Mouse (Mus musculus) embryonic facial prominence, embryonic 12.5 days (tissue): ENCODE measurements at regions not wholly inside any gene's neighbourhood (a gene's known extent, or its start where the extent isn't known, plus 50 kb on each side); places are given as distances from the start of the nearest gene placed in this dataset.

ENCODE experiments used
- ATAC-seq: fragments of 200-750 bp; cut with Nextera tagmentation; 2 replicates; pipeline ENCODE4 v1.8.0; 2017; ENCODE audit not compliant: insufficient number of reproducible peaks, insufficient read depth, low FRiP score, low TSS enrichment
- H3K27ac ChIP-seq: fragments of 300-500 bp; sonication (generic); 2 replicates; pipeline ENCODE4 v1.5.1; 2016; ENCODE audit warnings: mild to moderate bottlenecking
- H3K27me3 ChIP-seq: fragments of 300-500 bp; sonication (generic); 2 replicates; pipeline ENCODE4 v1.6.1; 2016; ENCODE audit warnings: mild to moderate bottlenecking, moderate library complexity
- H3K36me3 ChIP-seq: fragments of 300-500 bp; sonication (generic); 2 replicates; pipeline ENCODE4 v1.6.1; 2016; ENCODE audit warnings: mild to moderate bottlenecking
- H3K4me1 ChIP-seq: fragments of 300-500 bp; sonication (generic); 2 replicates; pipeline ENCODE4 v1.6.1; 2016
- H3K4me2 ChIP-seq: fragments of 300-500 bp; sonication (generic); replicated peaks from 2 replicates; pipeline ENCODE4 v1.6.1; 2016; ENCODE audit warnings: mild to moderate bottlenecking, moderate library complexity
- H3K4me3 ChIP-seq: fragments of 300-500 bp; sonication (generic); 2 replicates; pipeline ENCODE4 v1.5.1; 2016; ENCODE audit warnings: mild to moderate bottlenecking
- H3K9ac ChIP-seq: fragments of 300-500 bp; sonication (generic); 2 replicates; pipeline ENCODE4 v1.6.1; 2016; ENCODE audit warnings: mild to moderate bottlenecking, moderate library complexity
- H3K9me3 ChIP-seq: fragments of 300-500 bp; sonication (generic); 2 replicates; pipeline ENCODE4 v1.6.1; 2016; ENCODE audit warnings: mild to moderate bottlenecking, moderate library complexity
- WGBS: fragments of 180-500 bp; shearing (Covaris S2); methylation state at CpG from one replicate; pipeline ENCODE4 v1.1.7; 2016; 5-methylcytosine and 5-hydroxymethylcytosine counted together

DNA sequence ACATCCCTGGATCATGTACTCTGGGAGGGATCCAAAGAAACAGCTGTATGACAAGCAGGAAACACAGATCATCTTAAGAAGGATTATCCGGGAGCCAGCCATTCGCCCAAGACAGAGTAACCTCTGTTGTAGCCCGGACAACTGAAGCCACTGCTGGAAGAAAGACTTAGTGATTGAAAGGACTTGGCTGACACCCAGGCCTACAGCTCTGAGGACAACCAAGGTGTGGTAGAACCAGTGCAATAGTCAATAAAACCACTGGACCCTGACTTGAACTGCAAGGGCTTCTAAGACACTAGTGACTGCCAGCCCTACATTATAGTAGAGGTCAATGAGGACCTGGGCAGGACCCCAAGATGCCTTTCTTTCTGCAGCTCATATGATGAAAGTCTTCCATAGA, 78.3 kb upstream of the Klf12 start:
- Histone ChIP-seq H3K4me1 (peaks cover 12% of the 10 kb centered on the region; the same call in 1 of the 2 replicates), H3K9me3 (no peaks in the 10 kb centered on the region), H3K27ac (no peak overlapping the region), H3K4me2 (no peak overlapping the region), H3K27me3 (no peaks in the 10 kb centered on the region), H3K36me3 (no peaks in the 10 kb centered on the region), H3K4me3 (no peak overlapping the region), H3K9ac (no peak overlapping the region)
- no peak for ATAC-seq
- WGBS, result 56% methylated on average over 3 of the region's 3 CpGs

DNA sequence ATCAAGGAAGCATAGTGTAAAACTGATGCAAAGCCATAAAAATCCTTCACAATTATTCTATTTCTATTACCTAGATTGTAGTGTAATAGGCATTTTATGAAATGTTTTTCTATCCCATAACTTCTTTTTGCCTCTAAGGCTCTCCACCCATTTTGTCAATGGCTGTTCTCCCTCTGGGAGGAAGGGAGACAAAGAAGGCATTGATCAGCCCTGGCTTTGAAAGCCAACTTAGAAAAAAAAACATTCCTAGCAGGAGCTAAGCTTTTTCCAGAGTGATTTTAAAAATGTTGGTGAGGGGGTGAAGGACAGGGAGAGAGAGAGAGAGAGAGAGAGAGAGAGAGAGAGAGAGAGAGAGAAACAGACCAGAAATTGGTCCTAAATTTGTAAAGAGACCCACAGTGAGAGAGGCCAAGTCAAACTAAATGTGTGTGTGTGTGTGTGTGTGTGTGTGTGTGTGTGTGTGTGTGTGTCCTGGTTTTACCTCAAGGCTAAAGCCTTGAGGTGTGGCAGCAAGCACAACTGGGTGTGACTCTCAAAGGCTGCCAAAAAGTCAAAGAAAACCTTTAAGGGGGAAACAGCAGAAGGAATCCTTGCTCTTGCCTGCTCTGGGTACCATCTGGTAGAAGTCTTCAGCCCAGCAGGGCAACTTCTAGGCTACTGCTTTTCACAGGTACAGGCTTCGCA, 77.0 kb upstream of the Klf12 start:
- no peaks in the 10 kb centered on the region for H3K27me3 ChIP-seq
- H3K9ac ChIP-seq, result no peak overlapping the region
- no peaks in the 10 kb centered on the region for H3K9me3 ChIP-seq
- H3K27ac ChIP-seq, result peak overlapping the region; percentile 55; the same call in 1 of the 2 replicates
- H3K4me1 ChIP-seq, result peaks cover 12% of the 10 kb centered on the region; the same call in 1 of the 2 replicates
- WGBS, result 64% methylated on average over 1 of the region's 1 CpGs
- no peak overlapping the region for H3K4me2 ChIP-seq
- no peaks in the 10 kb centered on the region for H3K36me3 ChIP-seq
- ATAC-seq, result no peak
- no peak overlapping the region for H3K4me3 ChIP-seq

DNA sequence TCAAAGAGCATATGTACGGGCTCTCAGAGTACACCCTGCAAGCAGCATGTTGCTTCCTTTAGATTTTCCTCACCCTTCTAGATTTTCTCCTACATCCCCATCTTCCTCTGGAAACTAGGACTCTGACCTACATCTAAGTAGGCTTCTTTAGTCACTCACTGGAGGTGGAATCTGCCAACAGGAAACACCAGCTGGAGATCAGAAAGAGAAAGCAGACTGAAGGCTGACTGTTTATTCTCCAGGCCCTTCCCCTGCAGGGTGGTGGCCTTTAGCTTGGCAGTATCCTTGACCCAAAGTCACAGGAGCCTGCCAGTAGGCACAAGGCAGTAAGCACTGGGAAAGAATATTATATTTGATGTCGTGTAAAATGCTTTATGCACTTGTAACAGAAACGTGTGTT, 75.4 kb upstream of the Klf12 start:
- WGBS, result 64% methylated on average over 3 of the region's 3 CpGs
- no peak for ATAC-seq
- H3K27ac ChIP-seq, result no peak overlapping the region
- peaks cover 12% of the 10 kb centered on the region; the same call in 1 of the 2 replicates for H3K4me1 ChIP-seq
- no peaks in the 10 kb centered on the region for H3K9me3 ChIP-seq
- H3K4me3 ChIP-seq, result no peak overlapping the region
- H3K27me3 ChIP-seq, result no peaks in the 10 kb centered on the region
- H3K36me3 ChIP-seq, result no peaks in the 10 kb centered on the region
- no peak overlapping the region for H3K9ac ChIP-seq
- no peak overlapping the region for H3K4me2 ChIP-seq

DNA sequence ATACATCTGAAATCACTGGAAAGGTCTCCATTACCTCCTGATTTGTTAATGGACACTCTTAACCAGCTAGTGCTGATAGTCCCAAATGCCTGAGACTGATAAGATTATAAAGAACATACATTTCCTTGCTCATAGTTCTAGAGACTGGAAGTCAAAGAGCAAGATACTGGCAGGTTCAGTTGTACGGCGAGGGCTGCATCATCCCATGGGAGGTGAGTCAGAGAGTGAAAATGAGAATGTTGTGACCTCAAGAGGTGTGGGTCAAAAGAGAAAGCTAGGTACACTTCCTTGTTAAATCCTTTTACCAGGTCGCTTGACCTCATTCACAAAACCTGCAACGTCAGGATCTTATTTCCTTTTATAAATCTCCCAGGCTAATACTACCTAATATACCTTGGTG, 72.7 kb upstream of the Klf12 start:
- H3K4me2 ChIP-seq, result no peak overlapping the region
- WGBS, result 40% methylated on average over 4 of the region's 4 CpGs
- no peaks in the 10 kb centered on the region for H3K9me3 ChIP-seq
- peaks cover 20% of the 10 kb centered on the region for H3K4me1 ChIP-seq
- no peak overlapping the region for H3K27ac ChIP-seq
- no peaks in the 10 kb centered on the region for H3K27me3 ChIP-seq
- no peak for ATAC-seq
- no peak overlapping the region for H3K4me3 ChIP-seq
- no peaks in the 10 kb centered on the region for H3K36me3 ChIP-seq
- no peak overlapping the region for H3K9ac ChIP-seq

DNA sequence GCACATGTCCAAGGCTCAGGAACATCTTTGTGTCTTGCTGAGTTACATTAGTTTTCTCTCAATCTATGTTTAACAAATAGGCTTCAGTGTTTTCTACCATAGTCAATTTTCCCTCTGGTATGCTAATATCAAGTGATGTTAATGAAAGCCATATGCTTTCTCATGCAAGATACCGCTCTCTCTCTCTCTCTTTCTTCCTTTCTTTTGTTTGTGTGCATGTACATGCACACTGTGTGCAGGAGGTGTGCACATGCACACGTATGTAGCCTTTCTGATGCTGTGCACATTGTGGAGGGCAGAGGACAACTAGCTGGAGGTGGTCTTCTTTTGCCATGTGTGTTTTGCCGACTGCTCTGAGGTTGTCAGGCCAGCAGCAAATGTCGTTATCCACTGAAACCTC, 69.0 kb upstream of the Klf12 start:
- ATAC-seq, result no peak
- no peak overlapping the region for H3K9ac ChIP-seq
- WGBS, result 33% methylated on average over 4 of the region's 4 CpGs
- H3K36me3 ChIP-seq, result no peaks in the 10 kb centered on the region
- no peak overlapping the region for H3K4me3 ChIP-seq
- no peaks in the 10 kb centered on the region for H3K9me3 ChIP-seq
- peaks cover 11% of the 10 kb centered on the region for H3K4me1 ChIP-seq
- H3K27ac ChIP-seq, result 0 out of 2 replicates have a peak overlapping the region, but pooled peaks have one; percentile 8
- no peak overlapping the region for H3K4me2 ChIP-seq
- H3K27me3 ChIP-seq, result no peaks in the 10 kb centered on the region

DNA sequence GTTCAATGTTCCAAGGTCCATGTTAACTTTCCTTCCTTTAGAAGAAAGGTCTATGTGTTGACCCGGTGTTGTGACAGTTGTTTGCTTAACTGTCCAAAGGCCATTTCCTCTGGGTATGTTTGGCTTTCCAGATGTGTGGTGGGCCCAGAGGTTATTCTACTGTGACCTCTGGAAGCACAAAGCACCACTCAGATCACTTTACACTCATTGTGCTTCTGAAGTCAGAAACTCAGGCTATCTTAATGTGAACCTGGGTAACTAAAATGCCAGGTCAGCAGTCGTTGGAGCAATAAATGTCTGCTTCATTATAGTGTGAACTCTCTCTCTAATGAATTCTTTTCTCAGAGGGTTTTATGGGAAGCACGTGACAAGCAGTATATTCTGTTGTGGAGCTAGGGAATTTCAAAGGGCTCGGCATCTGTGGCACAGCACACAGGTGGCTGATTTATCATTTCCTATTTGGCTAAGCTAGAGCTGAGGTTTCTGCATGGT, 68.5 kb upstream of the Klf12 start:
- H3K36me3 ChIP-seq, result no peaks in the 10 kb centered on the region
- no peak overlapping the region for H3K4me2 ChIP-seq
- H3K9ac ChIP-seq, result no peak overlapping the region
- peaks cover 11% of the 10 kb centered on the region for H3K4me1 ChIP-seq
- H3K27ac ChIP-seq, result no peak overlapping the region
- no peak overlapping the region for H3K4me3 ChIP-seq
- ATAC-seq, result no peak
- no peaks in the 10 kb centered on the region for H3K9me3 ChIP-seq
- H3K27me3 ChIP-seq, result no peaks in the 10 kb centered on the region
- 9% methylated on average over 4 of the region's 4 CpGs for WGBS

DNA sequence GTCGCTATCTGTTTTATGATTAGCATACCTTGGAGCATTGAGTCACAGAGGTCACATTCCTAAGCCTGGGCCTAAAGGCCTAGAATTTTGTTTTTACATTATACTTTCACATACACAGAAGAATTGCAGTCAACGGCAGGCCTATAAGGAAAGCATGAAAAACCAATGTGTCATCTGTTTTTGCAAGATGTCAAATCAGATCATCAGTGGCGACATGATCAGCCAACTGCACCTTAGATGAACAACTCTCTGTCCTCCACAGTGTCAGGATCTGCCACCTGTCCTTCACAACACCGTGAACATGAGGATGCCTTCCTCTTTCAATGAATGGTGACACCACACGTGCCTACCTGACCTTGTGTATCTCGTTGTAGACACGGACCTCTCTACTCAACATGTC, 66.5 kb upstream of the Klf12 start:
- H3K4me1 ChIP-seq, result peaks cover 11% of the 10 kb centered on the region
- no peak overlapping the region for H3K4me3 ChIP-seq
- no peaks in the 10 kb centered on the region for H3K27me3 ChIP-seq
- no peak overlapping the region for H3K4me2 ChIP-seq
- H3K36me3 ChIP-seq, result no peaks in the 10 kb centered on the region
- WGBS, result 89% methylated on average over 7 of the region's 7 CpGs
- H3K27ac ChIP-seq, result no peak overlapping the region
- H3K9me3 ChIP-seq, result no peaks in the 10 kb centered on the region
- H3K9ac ChIP-seq, result no peak overlapping the region
- ATAC-seq, result no peak

DNA sequence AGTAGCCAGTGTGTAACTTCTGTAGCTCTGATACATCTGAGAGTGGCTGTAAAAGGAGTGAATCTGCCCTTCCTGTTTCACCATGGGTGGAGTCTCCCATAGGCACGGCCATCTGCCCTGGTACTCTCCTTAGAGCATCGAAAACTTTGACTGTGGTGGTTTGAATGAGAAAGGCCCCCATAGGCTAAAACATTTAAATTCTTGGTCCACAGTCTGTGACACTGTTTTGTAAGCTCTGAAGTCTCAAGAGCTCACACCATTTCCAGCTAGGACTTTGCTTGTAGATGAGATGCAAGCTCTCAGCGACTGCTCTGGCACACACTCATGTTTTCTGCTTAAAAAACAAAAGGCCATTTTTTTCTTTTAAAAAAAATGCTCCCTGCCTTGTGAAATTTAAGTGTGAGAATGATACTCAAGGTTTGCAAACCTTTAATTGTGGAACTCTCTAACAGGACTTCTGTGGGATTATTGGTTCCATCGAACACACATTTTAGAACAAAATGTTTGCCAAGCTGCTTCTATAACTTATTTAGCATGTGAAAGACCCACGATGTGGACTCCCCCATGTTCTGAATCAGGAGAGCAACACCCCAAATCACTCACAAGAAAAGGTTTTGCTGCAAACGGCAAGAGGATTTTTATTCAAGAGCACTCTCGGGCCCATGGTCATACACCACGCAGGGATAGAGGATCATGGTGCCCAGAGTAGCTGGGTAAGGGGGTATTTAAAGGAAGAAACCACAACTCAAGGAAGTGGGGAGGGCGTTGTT, 65.7 kb upstream of the Klf12 start:
- Histone ChIP-seq H3K27me3 (no peaks in the 10 kb centered on the region), H3K9ac (no peak overlapping the region), H3K36me3 (no peaks in the 10 kb centered on the region), H3K4me3 (no peak overlapping the region), H3K4me1 (peaks cover 11% of the 10 kb centered on the region), H3K27ac (no peak overlapping the region), H3K4me2 (no peak overlapping the region), H3K9me3 (no peaks in the 10 kb centered on the region)
- no peak for ATAC-seq
- 87% methylated on average over 9 of the region's 9 CpGs for WGBS

DNA sequence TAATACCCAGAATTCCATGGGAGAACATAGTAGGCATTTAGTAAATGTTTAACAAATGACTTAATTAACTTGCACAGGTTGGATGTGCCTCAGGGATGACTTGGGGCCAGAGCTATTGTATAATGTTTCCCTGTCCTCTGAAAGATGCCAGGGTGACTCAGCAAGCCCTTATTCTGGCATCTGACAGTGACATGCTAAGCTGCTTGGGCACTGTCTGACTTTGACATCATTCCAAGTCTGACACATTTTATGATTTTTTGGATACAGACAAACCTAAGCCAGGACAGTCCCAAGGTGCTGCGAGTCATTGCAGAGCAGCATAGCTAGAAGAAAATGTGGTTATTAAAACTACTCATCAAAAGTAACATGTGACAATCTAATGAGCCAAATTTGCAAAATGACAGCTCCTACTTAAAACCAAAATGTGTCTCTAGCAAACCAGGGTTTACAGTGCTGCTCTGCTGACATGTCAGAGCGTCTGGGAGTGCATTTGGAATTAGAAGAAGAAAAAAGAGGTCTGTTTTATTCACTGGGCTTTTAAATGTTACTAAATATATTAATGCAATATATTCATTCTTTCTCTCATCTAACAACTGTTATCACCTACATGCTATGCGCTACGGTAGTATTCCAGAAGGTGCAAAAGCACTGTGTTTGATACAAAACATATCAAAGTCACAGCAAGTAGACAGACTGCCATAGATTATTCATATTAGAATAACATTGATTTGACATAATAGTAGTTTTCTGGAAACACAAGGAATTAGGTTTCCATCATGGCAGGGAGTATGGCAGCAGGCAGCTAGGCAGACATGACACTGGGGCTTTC, 64.1 kb upstream of the Klf12 start:
- 86% methylated on average over 4 of the region's 4 CpGs for WGBS
- H3K27me3 ChIP-seq, result no peaks in the 10 kb centered on the region
- H3K9ac ChIP-seq, result no peak overlapping the region
- H3K27ac ChIP-seq, result no peak overlapping the region
- peaks cover 7% of the 10 kb centered on the region for H3K4me1 ChIP-seq
- H3K4me2 ChIP-seq, result no peak overlapping the region
- no peaks in the 10 kb centered on the region for H3K9me3 ChIP-seq
- no peak for ATAC-seq
- no peaks in the 10 kb centered on the region for H3K36me3 ChIP-seq
- H3K4me3 ChIP-seq, result no peak overlapping the region

DNA sequence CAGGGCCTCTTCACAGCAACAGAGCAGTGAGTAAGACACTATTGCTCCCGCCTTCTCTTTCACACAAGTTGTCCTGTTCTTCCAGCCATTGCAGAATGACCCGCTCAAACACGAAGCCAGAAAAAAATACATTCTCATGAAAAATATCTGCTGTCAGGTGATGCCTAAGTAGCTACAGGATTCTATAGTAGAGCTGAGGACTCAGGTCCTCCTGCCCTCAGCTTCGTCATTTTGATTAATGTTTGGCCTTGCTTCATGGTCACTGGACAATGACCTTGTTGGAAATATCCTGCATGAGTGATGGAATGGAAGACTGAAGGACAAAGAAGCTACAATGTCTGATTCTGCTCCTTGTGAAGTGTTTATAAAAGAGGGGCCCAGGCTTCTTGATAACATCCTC, 52.4 kb upstream of the Klf12 start:
- Histone ChIP-seq H3K4me1 (no peaks in the 10 kb centered on the region), H3K27me3 (no peaks in the 10 kb centered on the region), H3K36me3 (no peaks in the 10 kb centered on the region), H3K4me3 (no peak overlapping the region), H3K27ac (no peak overlapping the region), H3K9me3 (no peaks in the 10 kb centered on the region), H3K4me2 (no peak overlapping the region), H3K9ac (no peak overlapping the region)
- WGBS, result 88% methylated on average over 4 of the region's 4 CpGs
- no peak for ATAC-seq
